Mouse (Mus musculus) lung, embryonic 16.5 days (tissue): ENCODE measurements around the gene Cabin1. TPM values are rescaled to one million over a fixed set of nuclear protein-coding genes. Genes with fewer than 3 reads are reported as not detected.

Experiments
- ATAC-seq: fragments of 200-750 bp; cut with Nextera tagmentation; 2 replicates; pipeline ENCODE4 v1.8.0; 2017; ENCODE audit warnings: low read depth, mild to moderate bottlenecking, moderate library complexity
- H3K27ac ChIP-seq: fragments of 300-500 bp; sonication (generic); 2 replicates; pipeline ENCODE4 v1.5.1; 2014; ENCODE audit warnings: mild to moderate bottlenecking, control low read depth, low read length
- H3K27me3 ChIP-seq: fragments of 300-500 bp; sonication (generic); 2 replicates; pipeline ENCODE4 v1.6.1; 2014; ENCODE audit warnings: low read depth, low read length, mixed read lengths; ENCODE audit not compliant: control insufficient read depth, insufficient read depth
- H3K36me3 ChIP-seq: fragments of 300-500 bp; sonication (generic); 2 replicates; pipeline ENCODE4 v1.6.1; 2014; ENCODE audit warnings: low read length; ENCODE audit not compliant: control insufficient read depth, insufficient read depth
- H3K4me1 ChIP-seq: fragments of 300-500 bp; sonication (generic); replicated peaks from 2 replicates; pipeline ENCODE4 v1.6.1; 2014; ENCODE audit warnings: low read length, mixed read lengths; ENCODE audit not compliant: control insufficient read depth, insufficient read depth
- H3K4me2 ChIP-seq: fragments of 300-500 bp; sonication (generic); 2 replicates; pipeline ENCODE4 v1.6.1; 2014; ENCODE audit warnings: low read depth, low read length, control low read depth
- H3K4me3 ChIP-seq: fragments of 300-500 bp; sonication (generic); 2 replicates; pipeline ENCODE4 v1.5.1; 2014; ENCODE audit warnings: mild to moderate bottlenecking, low read length, control low read depth
- H3K9ac ChIP-seq: fragments of 300-500 bp; sonication (generic); 2 replicates; pipeline ENCODE4 v1.6.1; 2014; ENCODE audit warnings: low read length, control low read depth
- H3K9me3 ChIP-seq: fragments of 300-500 bp; sonication (generic); 2 replicates; pipeline ENCODE4 v1.6.1; 2016; ENCODE audit warnings: low read length; ENCODE audit not compliant: control insufficient read depth
- WGBS: fragments of 180-500 bp; shearing (Covaris S2); extraction: QIAGEN DNeasy Blood & Tissue Kit; methylation state at CpG from one replicate; pipeline ENCODE4 v1.1.7; 2014; 5-methylcytosine and 5-hydroxymethylcytosine counted together
- polyA plus RNA-seq: library from polyadenylated mRNA; unstranded; fragments of >200 nt; fragmentation: Nextera tagmentation; extraction: Ambion mirVana; gene quantifications from 2 replicates; pipeline ENCODE4 v1.2.1, GENCODE M21; 2015

Cabin1 gene
- polyA plus RNA-seq, 1 experiment from 2014 or later, result 39.7 TPM

- Histone ChIP-seq H3K4me1 (no peaks in the 10 kb centered on the region), H3K4me2 (no peak overlapping the region), H3K36me3 (peaks cover 25% of the 10 kb centered on the region), H3K27me3 (no peaks in the 10 kb centered on the region), H3K9me3 (no peaks in the 10 kb centered on the region), H3K4me3 (no peak overlapping the region), H3K9ac (no peak overlapping the region), H3K27ac (no peak overlapping the region)
- ATAC-seq, result no peak
- WGBS, result 91% methylated on average over 12 of the region's 12 CpGs
These were observed 20.8 kb downstream of the Cabin1 start for GRCm38 (mm10) chr10:75743369-75743768.

- WGBS, result 96% methylated on average over 3 of the region's 3 CpGs
- Histone ChIP-seq H3K4me3 (no peak overlapping the region), H3K27ac (no peak overlapping the region), H3K36me3 (peaks cover 24% of the 10 kb centered on the region), H3K9me3 (no peaks in the 10 kb centered on the region), H3K4me2 (no peak overlapping the region), H3K27me3 (no peaks in the 10 kb centered on the region), H3K4me1 (no peaks in the 10 kb centered on the region), H3K9ac (no peak overlapping the region)
- no peak for ATAC-seq
These were observed 23.3 kb downstream of the Cabin1 start for GRCm38 (mm10) chr10:75740866-75741265.

- no peak for ATAC-seq
- WGBS, result 90% methylated on average over 7 of the region's 7 CpGs
- no peak overlapping the region for H3K9ac ChIP-seq
- H3K9me3 ChIP-seq, result no peaks in the 10 kb centered on the region
- no peak overlapping the region for H3K4me2 ChIP-seq
- no peaks in the 10 kb centered on the region for H3K27me3 ChIP-seq
- H3K4me1 ChIP-seq, result no peaks in the 10 kb centered on the region
- peaks cover 22% of the 10 kb centered on the region for H3K36me3 ChIP-seq
- no peak overlapping the region for H3K4me3 ChIP-seq
- H3K27ac ChIP-seq, result no peak overlapping the region
These were observed 38.7 kb downstream of the Cabin1 start for GRCm38 (mm10) chr10:75725449-75725848.

GRCm38 (mm10) chr10:75720215-75720614, 43.9 kb downstream of the Cabin1 start:
- H3K4me1 ChIP-seq, result no peaks in the 10 kb centered on the region
- no peaks in the 10 kb centered on the region for H3K9me3 ChIP-seq
- 81% methylated on average over 5 of the region's 5 CpGs for WGBS
- H3K9ac ChIP-seq, result no peak overlapping the region
- peaks cover 13% of the 10 kb centered on the region for H3K36me3 ChIP-seq
- H3K27me3 ChIP-seq, result no peaks in the 10 kb centered on the region
- ATAC-seq, result 0 out of 2 replicates have a peak, but pooled peaks have one; percentile 26
- no peak overlapping the region for H3K4me3 ChIP-seq
- H3K27ac ChIP-seq, result no peak overlapping the region
- no peak overlapping the region for H3K4me2 ChIP-seq

DNA sequence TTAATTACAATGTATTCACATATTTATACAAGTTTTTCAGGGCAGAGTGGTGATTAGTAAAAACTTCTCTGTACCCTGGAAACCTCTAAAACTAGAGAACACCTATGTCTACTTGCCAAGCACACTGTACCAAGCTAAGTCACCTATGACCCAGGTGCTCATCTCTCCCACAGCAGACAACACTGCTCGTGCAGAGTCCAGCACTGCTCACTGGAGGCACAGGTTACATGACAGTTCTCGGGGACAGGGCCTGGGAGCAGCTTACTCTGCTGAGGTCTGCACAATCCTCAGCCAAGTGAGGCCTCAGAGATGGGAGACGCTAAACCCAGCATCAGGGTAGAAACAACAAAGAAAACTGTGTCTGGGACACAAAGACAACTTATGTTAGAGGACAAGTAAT, 49.3 kb downstream of the Cabin1 start:
- no peaks in the 10 kb centered on the region for H3K27me3 ChIP-seq
- H3K4me2 ChIP-seq, result no peak overlapping the region
- no peaks in the 10 kb centered on the region for H3K9me3 ChIP-seq
- H3K4me3 ChIP-seq, result no peak overlapping the region
- 84% methylated on average over 3 of the region's 3 CpGs for WGBS
- ATAC-seq, result no peak
- H3K9ac ChIP-seq, result no peak overlapping the region
- H3K4me1 ChIP-seq, result no peaks in the 10 kb centered on the region
- peaks cover 17% of the 10 kb centered on the region for H3K36me3 ChIP-seq
- H3K27ac ChIP-seq, result no peak overlapping the region

DNA sequence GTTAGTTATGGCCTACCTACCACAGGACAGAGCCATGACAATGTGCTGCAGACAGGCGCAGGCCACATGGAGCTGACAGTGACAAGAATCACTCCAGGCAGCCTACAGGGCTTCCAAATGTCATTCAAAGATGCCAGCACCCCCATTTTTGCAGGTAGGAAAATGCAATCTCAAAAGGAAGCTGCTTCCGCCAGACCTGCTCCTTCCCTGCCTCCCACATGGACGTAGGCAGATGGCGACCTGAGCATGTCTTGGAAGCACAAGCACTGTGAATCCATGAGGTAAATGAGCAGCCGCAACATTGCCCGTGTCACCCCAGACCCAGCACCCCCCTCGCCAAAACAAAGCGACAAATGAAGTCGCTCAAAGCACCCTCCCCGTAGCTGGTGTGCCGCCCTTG, 51.1 kb downstream of the Cabin1 start:
- 88% methylated on average over 11 of the region's 11 CpGs for WGBS
- no peak for ATAC-seq
- no peaks in the 10 kb centered on the region for H3K4me1 ChIP-seq
- no peak overlapping the region for H3K4me2 ChIP-seq
- H3K36me3 ChIP-seq, result peaks cover 17% of the 10 kb centered on the region
- no peak overlapping the region for H3K9ac ChIP-seq
- H3K4me3 ChIP-seq, result no peak overlapping the region
- H3K27ac ChIP-seq, result no peak overlapping the region
- no peaks in the 10 kb centered on the region for H3K27me3 ChIP-seq
- H3K9me3 ChIP-seq, result no peaks in the 10 kb centered on the region

GRCm38 (mm10) chr10:75710210-75710609, 53.9 kb downstream of the Cabin1 start:
- Histone ChIP-seq H3K9me3 (no peaks in the 10 kb centered on the region), H3K4me2 (no peak overlapping the region), H3K9ac (no peak overlapping the region), H3K36me3 (peaks cover 10% of the 10 kb centered on the region), H3K27ac (no peak overlapping the region), H3K4me3 (no peak overlapping the region), H3K4me1 (no peaks in the 10 kb centered on the region), H3K27me3 (no peaks in the 10 kb centered on the region)
- ATAC-seq, result no peak
- 82% methylated on average over 2 of the region's 2 CpGs for WGBS

- Histone ChIP-seq H3K4me1 (peaks cover 6% of the 10 kb centered on the region), H3K4me2 (no peak overlapping the region), H3K4me3 (no peak overlapping the region), H3K9ac (no peak overlapping the region), H3K27ac (no peak overlapping the region), H3K9me3 (no peaks in the 10 kb centered on the region), H3K36me3 (peaks cover 10% of the 10 kb centered on the region), H3K27me3 (no peaks in the 10 kb centered on the region)
- WGBS, result 81% methylated on average over 9 of the region's 9 CpGs
- no peak for ATAC-seq
These were observed 54.9 kb downstream of the Cabin1 start for GRCm38 (mm10) chr10:75709261-75709660.

- Histone ChIP-seq H3K36me3 (peaks cover 10% of the 10 kb centered on the region), H3K27ac (no peak overlapping the region), H3K9me3 (no peaks in the 10 kb centered on the region), H3K9ac (no peak overlapping the region), H3K4me1 (peaks cover 6% of the 10 kb centered on the region), H3K27me3 (no peaks in the 10 kb centered on the region), H3K4me3 (no peak overlapping the region), H3K4me2 (no peak overlapping the region)
- WGBS, result 40% methylated on average over 9 of the region's 9 CpGs
- ATAC-seq, result peak; percentile 47; the same call in 1 of the 2 replicates
These were observed 55.5 kb downstream of the Cabin1 start for GRCm38 (mm10) chr10:75708633-75708992.
